Mouse (Mus musculus): ENCODE measurements around the gene Galnt16. TPM values are rescaled to one million over a fixed set of nuclear protein-coding genes. Genes with fewer than 3 reads are reported as not detected.

Gene Galnt16
- polyA plus RNA-seq, 1 experiment from 2014 or later = 0.45 TPM

DNA sequence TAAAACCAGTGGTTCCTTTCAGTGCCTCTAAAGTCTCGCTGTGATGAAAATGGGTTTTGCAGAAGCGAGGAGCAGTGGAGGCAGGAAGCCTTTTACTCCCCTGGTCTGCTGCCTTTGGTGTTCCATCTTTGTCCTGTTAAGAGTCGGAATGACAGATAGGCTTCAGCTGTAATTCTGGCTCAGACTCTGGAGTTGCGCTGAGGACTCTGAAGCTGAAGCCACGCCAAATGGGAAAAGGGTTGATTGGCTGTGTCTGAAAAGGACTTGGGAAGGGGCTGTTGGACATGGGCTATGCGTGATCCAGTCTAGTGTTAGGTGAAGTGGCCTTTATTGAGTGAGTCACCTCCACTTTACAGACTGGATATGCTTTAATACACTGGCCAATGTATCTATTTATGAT is 12.6 kb downstream of the Galnt16 start:
- no peak overlapping the region for H3K4me2 ChIP-seq
- H3K27me3 ChIP-seq = peaks cover 20% of the 10 kb centered on the region
- H3K27ac ChIP-seq (replicated peaks) = no peak overlapping the region
- no peak overlapping the region for H3K9ac ChIP-seq
- 58% methylated on average over 6 of the region's 6 CpGs for whole genome bisulfite sequencing (ENCODE audit: insufficient replicate concordance)
- no peak for ATAC-seq (ENCODE audit: insufficient read depth)
- no peaks in the 10 kb centered on the region for H3K36me3 ChIP-seq (replicated peaks)
- H3K9me3 ChIP-seq (replicated peaks) = no peaks in the 10 kb centered on the region
- H3K4me3 ChIP-seq (replicated peaks) = no peak overlapping the region
- peaks cover 6% of the 10 kb centered on the region; the same call in 1 of the 2 replicates for H3K4me1 ChIP-seq (replicated peaks)

DNA sequence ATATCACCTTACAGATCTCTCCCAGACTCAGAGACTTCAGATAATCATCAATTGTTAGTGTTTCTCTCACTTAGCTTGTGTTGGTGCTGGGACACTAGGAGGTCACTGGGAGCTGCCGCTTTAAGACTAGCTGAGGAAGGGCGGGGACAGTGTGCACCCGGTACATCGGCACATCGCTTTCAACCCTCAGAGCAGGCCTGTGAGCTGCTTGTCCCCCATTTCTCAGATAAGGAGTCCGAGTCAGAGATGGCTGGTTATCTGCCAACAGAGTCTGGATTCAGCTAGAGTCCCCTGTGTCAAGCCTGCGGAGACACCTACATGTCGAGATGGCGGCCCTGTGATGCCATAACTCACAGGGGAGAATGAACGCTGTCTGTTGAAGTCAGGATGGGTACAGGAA is 13.5 kb downstream of the Galnt16 start:
- Histone ChIP-seq H3K36me3 (replicated peaks) (no peaks in the 10 kb centered on the region), H3K27ac (replicated peaks) (no peak overlapping the region), H3K4me3 (replicated peaks) (no peak overlapping the region), H3K4me2 (no peak overlapping the region), H3K9me3 (replicated peaks) (no peaks in the 10 kb centered on the region), H3K4me1 (replicated peaks) (peaks cover 6% of the 10 kb centered on the region; the same call in 1 of the 2 replicates), H3K27me3 (peaks cover 14% of the 10 kb centered on the region), H3K9ac (no peak overlapping the region)
- peak; percentile 69 for ATAC-seq (ENCODE audit: insufficient read depth)
- 41% methylated on average over 10 of the region's 10 CpGs for WGBS (ENCODE audit: insufficient replicate concordance)

DNA sequence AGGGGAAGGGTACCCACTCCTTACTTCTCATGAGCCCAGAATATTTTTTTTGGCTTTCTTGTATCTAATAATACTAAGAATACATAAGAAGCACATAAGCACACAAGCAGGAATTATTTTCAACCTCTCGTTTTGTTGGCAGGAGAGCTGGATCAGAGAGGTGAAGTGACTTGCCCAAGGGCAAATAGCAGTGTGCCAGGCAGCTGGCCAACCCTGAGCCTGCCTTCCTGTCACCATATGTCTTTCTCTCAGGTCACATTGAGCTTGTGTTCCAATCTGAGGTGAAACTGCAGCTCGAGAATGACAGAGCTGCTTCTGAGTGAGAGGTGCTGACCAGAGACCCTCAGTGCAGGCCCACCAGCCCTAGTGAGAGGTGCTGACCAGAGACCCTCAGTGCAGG is 15.8 kb downstream of the Galnt16 start:
- 53% methylated on average over 2 of the region's 2 CpGs for WGBS (ENCODE audit: insufficient replicate concordance)
- peaks cover 6% of the 10 kb centered on the region; the same call in 1 of the 2 replicates for H3K4me1 ChIP-seq (replicated peaks)
- no peak overlapping the region for H3K4me2 ChIP-seq
- H3K9ac ChIP-seq = no peak overlapping the region
- H3K4me3 ChIP-seq (replicated peaks) = no peak overlapping the region
- no peak for ATAC-seq (ENCODE audit: insufficient read depth)
- H3K36me3 ChIP-seq (replicated peaks) = no peaks in the 10 kb centered on the region
- peaks cover 9% of the 10 kb centered on the region; the same call in 1 of the 2 replicates for H3K27me3 ChIP-seq
- no peaks in the 10 kb centered on the region for H3K9me3 ChIP-seq (replicated peaks)
- no peak overlapping the region for H3K27ac ChIP-seq (replicated peaks)

DNA sequence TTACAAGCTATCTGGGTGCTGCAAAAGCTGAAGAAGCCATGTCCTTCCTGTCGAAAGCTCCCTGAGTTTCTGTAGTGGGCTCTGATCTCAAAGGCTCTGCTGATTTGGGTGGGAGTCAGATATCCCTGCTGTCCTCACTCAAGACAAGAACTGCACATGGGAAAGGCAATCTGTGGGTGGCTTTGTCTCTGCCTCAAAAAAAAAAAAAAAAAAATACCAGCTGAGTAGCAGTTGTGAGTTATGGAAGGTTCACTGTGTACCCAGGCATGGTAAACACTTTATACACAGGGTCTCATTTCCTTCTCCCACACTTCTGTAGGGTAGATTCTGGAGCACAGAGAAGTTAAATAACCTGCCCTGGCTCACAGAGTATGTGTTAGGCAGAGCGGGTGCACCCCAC is 19.2 kb downstream of the Galnt16 start:
- no peak overlapping the region for H3K4me3 ChIP-seq (replicated peaks)
- no peaks in the 10 kb centered on the region for H3K4me1 ChIP-seq (replicated peaks)
- 65% methylated on average over 2 of the region's 2 CpGs for WGBS (ENCODE audit: insufficient replicate concordance)
- peaks cover 9% of the 10 kb centered on the region; the same call in 1 of the 2 replicates for H3K27me3 ChIP-seq
- no peaks in the 10 kb centered on the region for H3K9me3 ChIP-seq (replicated peaks)
- no peak overlapping the region for H3K27ac ChIP-seq (replicated peaks)
- no peak overlapping the region for H3K9ac ChIP-seq
- H3K36me3 ChIP-seq (replicated peaks) = no peaks in the 10 kb centered on the region
- ATAC-seq (ENCODE audit: insufficient read depth) = no peak
- no peak overlapping the region for H3K4me2 ChIP-seq

DNA sequence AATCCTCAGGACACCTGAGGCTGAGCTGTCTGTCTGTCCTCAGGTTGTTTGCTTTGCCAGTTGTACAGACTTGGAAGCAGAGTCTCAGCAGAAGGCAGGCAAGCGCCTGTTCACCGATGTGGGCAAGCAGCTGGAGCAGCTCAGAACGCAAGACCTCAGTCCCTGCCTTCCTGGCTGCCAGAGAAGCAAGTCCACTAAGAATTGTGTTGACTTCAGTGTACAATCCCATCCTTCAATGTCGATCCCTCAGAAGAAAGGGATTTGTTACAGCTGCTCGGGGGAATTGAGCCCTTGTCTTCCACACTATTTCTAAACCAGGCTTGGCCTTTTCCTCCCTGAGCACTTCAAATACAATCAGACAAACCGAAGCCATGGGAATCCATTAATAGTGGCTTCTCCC is 20.2 kb downstream of the Galnt16 start:
- ATAC-seq (ENCODE audit: insufficient read depth) = no peak
- Histone ChIP-seq H3K4me1 (replicated peaks) (no peaks in the 10 kb centered on the region), H3K27me3 (peaks cover 9% of the 10 kb centered on the region; the same call in 1 of the 2 replicates), H3K4me2 (no peak overlapping the region), H3K4me3 (replicated peaks) (no peak overlapping the region), H3K9me3 (replicated peaks) (no peaks in the 10 kb centered on the region), H3K9ac (no peak overlapping the region), H3K27ac (replicated peaks) (no peak overlapping the region), H3K36me3 (replicated peaks) (no peaks in the 10 kb centered on the region)
- 55% methylated on average over 6 of the region's 6 CpGs for WGBS (ENCODE audit: insufficient replicate concordance)

DNA sequence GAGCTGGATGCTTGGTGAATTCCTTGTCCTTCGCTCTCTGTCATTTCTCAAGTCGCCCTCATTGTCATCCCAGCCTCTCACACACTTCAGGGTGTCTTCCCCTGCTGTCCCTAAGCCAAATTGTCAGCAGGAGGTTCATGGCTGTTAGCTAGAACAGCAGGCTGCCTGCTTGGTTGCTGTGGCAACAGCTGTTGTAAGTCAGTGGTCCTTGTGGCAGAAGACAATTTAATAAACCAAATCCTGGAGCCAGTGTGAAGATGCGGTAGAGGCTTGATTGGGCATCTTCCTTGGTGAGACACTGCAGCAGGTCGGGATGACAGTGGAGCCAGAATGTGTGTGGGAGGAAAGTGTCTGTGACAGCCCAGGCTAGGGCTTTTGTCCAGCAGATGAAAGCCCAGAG is 27.2 kb downstream of the Galnt16 start:
- 20% methylated on average over 4 of the region's 4 CpGs for WGBS (ENCODE audit: insufficient replicate concordance)
- ATAC-seq (ENCODE audit: insufficient read depth) = no peak
- H3K4me3 ChIP-seq (replicated peaks) = no peak overlapping the region
- H3K9ac ChIP-seq = no peak overlapping the region
- H3K9me3 ChIP-seq (replicated peaks) = no peaks in the 10 kb centered on the region
- H3K27ac ChIP-seq (replicated peaks) = no peak overlapping the region
- peaks cover 8% of the 10 kb centered on the region for H3K27me3 ChIP-seq
- H3K4me2 ChIP-seq = no peak overlapping the region
- no peaks in the 10 kb centered on the region for H3K4me1 ChIP-seq (replicated peaks)
- no peaks in the 10 kb centered on the region for H3K36me3 ChIP-seq (replicated peaks)

DNA sequence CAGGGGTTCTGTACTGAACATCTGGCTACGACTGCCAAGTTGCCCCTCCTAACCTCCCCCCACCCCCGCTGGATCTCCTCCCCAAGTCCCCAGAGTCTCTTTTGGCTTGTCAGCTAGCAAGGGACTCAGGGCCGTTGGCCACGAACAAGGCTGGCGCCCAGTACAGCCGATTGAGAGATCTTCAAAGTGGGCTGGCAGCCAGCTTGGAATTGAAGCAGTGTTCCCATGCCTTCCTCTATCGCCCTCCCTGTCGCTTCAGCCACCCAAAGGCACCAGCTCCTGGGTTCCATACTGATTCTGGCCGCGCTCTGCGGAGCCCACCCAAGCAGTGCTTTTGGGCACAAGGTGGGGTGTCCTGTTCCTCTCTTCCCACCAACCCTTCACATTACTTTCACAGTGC is 31.6 kb downstream of the Galnt16 start:
- ATAC-seq (ENCODE audit: insufficient read depth) = no peak
- no peaks in the 10 kb centered on the region for H3K9me3 ChIP-seq (replicated peaks)
- no peak overlapping the region for H3K27ac ChIP-seq (replicated peaks)
- H3K4me1 ChIP-seq (replicated peaks) = no peaks in the 10 kb centered on the region
- no peak overlapping the region for H3K4me3 ChIP-seq (replicated peaks)
- H3K4me2 ChIP-seq = no peak overlapping the region
- no peak overlapping the region for H3K9ac ChIP-seq
- peaks cover 8% of the 10 kb centered on the region for H3K27me3 ChIP-seq
- no peaks in the 10 kb centered on the region for H3K36me3 ChIP-seq (replicated peaks)
- 65% methylated on average over 11 of the region's 11 CpGs for WGBS (ENCODE audit: insufficient replicate concordance)

DNA sequence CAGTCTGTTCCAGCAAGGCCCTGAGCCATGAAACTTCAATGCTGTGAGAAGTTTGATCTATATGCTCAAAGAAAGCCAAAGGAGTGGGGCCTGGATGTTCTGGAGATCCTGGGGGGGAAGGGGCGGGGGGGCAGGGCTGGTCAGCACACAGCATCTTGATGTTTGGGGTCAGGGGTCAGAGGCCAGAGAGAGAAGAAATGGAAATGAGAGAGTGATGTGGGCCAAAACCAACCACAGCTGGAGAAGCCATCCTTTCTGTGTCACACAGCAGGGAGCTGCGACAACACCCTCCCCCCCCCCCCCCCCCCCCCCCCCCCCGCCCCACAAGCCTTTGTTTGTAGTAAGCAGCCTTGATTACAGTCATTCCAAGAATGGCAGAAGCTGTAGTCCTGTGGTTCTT is 35.1 kb downstream of the Galnt16 start:
- no peak overlapping the region for H3K4me2 ChIP-seq
- H3K36me3 ChIP-seq (replicated peaks) = no peaks in the 10 kb centered on the region
- H3K4me1 ChIP-seq (replicated peaks) = no peaks in the 10 kb centered on the region
- no peak overlapping the region for H3K4me3 ChIP-seq (replicated peaks)
- no peaks in the 10 kb centered on the region for H3K9me3 ChIP-seq (replicated peaks)
- no peak overlapping the region for H3K9ac ChIP-seq
- ATAC-seq (ENCODE audit: insufficient read depth) = no peak
- H3K27me3 ChIP-seq = no peaks in the 10 kb centered on the region
- 29% methylated on average over 2 of the region's 3 CpGs for WGBS (ENCODE audit: insufficient replicate concordance)
- H3K27ac ChIP-seq (replicated peaks) = no peak overlapping the region

DNA sequence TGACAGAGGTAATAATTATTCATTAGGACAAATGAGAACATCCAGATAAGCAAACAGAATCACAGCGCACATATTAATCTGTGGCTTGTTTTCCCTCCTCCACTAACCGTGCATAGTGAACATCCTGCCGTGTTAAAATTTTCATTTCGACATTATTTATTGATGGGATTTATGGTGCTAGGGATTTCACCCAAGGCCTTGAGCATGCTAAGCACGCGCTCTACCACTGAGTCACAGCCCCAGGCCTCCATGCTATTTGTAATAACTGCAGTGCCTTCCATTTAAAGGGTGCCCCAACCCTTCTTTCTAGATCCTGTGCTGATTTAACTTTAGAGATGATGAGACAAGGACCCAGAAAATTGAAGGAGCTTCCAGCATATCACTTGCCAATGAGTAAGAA is 36.2 kb downstream of the Galnt16 start:
- Histone ChIP-seq H3K4me1 (replicated peaks) (no peaks in the 10 kb centered on the region), H3K4me2 (no peak overlapping the region), H3K36me3 (replicated peaks) (no peaks in the 10 kb centered on the region), H3K27ac (replicated peaks) (no peak overlapping the region), H3K9me3 (replicated peaks) (no peaks in the 10 kb centered on the region), H3K4me3 (replicated peaks) (no peak overlapping the region), H3K9ac (no peak overlapping the region), H3K27me3 (no peaks in the 10 kb centered on the region)
- WGBS (ENCODE audit: insufficient replicate concordance) = 76% methylated on average over 6 of the region's 6 CpGs
- no peak for ATAC-seq (ENCODE audit: insufficient read depth)

DNA sequence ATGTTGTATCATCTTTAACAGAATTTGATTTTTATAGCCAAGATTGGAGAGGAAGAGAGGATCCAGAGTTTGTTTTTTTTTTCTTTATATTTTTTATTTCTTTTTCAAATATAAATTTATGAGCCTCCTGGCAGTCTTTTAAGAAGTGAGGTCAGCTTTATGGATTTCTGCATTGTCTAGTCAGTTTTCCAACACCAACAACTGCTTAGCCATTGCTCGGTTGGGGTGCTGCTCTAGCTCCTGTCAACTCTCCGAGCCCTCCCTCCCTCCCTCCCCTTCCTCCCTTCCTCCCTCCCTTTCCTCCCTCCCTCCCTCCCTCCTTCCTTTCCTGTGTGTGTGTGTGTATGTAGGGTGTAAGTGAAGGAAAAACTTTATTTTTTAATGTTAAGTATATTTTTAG is 43.8 kb downstream of the Galnt16 start:
- Histone ChIP-seq H3K4me1 (replicated peaks) (no peaks in the 10 kb centered on the region), H3K36me3 (replicated peaks) (no peaks in the 10 kb centered on the region), H3K4me3 (replicated peaks) (no peak overlapping the region), H3K9me3 (replicated peaks) (no peaks in the 10 kb centered on the region), H3K27me3 (no peaks in the 10 kb centered on the region; the same call in 1 of the 2 replicates), H3K27ac (replicated peaks) (no peak overlapping the region), H3K4me2 (no peak overlapping the region), H3K9ac (no peak overlapping the region)
- no peak for ATAC-seq (ENCODE audit: insufficient read depth)
- WGBS (ENCODE audit: insufficient replicate concordance) = 13% methylated on average over 2 of the region's 2 CpGs

DNA sequence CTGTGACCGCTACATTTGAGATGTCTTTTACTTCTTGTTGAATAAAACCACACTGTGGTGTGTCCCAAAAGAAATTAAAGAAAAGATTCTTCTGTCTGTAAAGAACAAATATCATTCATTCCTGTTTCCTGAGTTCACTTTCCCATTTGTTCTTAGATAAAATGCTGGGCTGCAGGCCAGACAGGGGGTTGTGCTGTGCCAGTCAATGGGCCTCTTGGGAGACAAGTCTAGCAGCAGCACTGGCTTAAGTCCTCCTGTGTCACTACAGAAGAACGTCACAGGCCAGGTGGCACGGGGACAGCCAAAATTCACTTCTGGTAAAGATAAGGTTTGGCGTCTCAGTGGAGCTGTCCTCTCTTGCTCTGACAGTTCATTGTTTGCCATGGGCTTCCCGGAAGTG is 44.7 kb downstream of the Galnt16 start:
- Histone ChIP-seq H3K4me1 (replicated peaks) (no peaks in the 10 kb centered on the region), H3K27ac (replicated peaks) (no peak overlapping the region), H3K9ac (no peak overlapping the region), H3K27me3 (no peaks in the 10 kb centered on the region; the same call in 1 of the 2 replicates), H3K4me2 (no peak overlapping the region), H3K4me3 (replicated peaks) (no peak overlapping the region), H3K36me3 (replicated peaks) (no peaks in the 10 kb centered on the region), H3K9me3 (replicated peaks) (no peaks in the 10 kb centered on the region)
- no peak for ATAC-seq (ENCODE audit: insufficient read depth)
- WGBS (ENCODE audit: insufficient replicate concordance) = 50% methylated on average over 5 of the region's 5 CpGs

DNA sequence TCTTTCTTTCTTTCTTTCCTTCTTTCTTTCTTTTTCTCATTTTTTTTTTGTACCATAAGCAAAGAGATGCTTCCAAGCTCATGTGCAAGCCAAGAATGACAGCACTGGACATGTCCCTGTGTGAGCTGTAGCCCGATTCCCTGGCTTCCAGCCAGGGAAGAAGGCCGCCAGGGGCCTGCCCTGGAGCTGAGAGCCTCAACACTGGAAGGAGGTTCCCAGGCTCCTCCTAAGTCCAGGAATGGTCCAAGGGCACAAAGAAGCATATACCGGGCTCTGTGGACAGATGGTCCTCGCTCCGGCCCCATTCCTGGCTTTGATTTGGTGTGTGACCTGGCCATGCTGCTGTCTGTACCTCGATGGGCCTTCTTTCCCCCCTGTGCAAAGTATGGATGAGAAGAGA is 46.9 kb downstream of the Galnt16 start:
- no peak overlapping the region for H3K27ac ChIP-seq (replicated peaks)
- no peaks in the 10 kb centered on the region for H3K4me1 ChIP-seq (replicated peaks)
- no peaks in the 10 kb centered on the region for H3K9me3 ChIP-seq (replicated peaks)
- no peak for ATAC-seq (ENCODE audit: insufficient read depth)
- no peak overlapping the region for H3K4me3 ChIP-seq (replicated peaks)
- no peaks in the 10 kb centered on the region; the same call in 1 of the 2 replicates for H3K27me3 ChIP-seq
- 58% methylated on average over 6 of the region's 6 CpGs for WGBS (ENCODE audit: insufficient replicate concordance)
- no peaks in the 10 kb centered on the region for H3K36me3 ChIP-seq (replicated peaks)
- H3K9ac ChIP-seq = no peak overlapping the region
- no peak overlapping the region for H3K4me2 ChIP-seq

Measured in liver, embryonic 15.5 days (tissue).